In genomic region chr19:4855951-4856350, GRCm38 (mm10) we compare ENCODE assay signal across 9 mouse cellular contexts. TPM values are rescaled to one million over a fixed set of nuclear protein-coding genes. Genes with fewer than 3 reads are reported as not detected.
DNase-seq lines count a peak whose midpoint lies in the region; ATAC-seq and TF ChIP-seq lines count a peak whose summit lies in the region.
"Had no signal": no experiment of that assay in that cellular context is flagged by ENCODE, and none has a peak within 500 bp of the region (broad histone marks: within the 10 kb centered on the region; RNA-seq: fewer than 3 reads in every experiment).

No protein-coding gene starts in this region.

- ATAC-seq in limb, embryonic 12.5 days (ENCODE audit: insufficient number of reproducible peaks, insufficient read depth, low FRiP score, low TSS enrichment, low read depth) = no peak
- ATAC-seq in neural tube, embryonic 15.5 days (ENCODE audit: low FRiP score) = no peak
- ATAC-seq in inflammation-experienced regulatory T-cells, adult 6 months = no peak

- peak overlapping the region; percentile 81 for H3K4me3 ChIP-seq in left cerebral cortex, adult 2 months
- peak overlapping the region; percentile 66 for H3K4me3 ChIP-seq in limb, embryonic 12.5 days (replicated peaks)
- peak overlapping the region; percentile 76 for H3K4me3 ChIP-seq in neural tube, embryonic 15.5 days (replicated peaks)

- H3K27me3 ChIP-seq in limb, embryonic 12.5 days = peaks cover 7% of the 10 kb centered on the region; the same call in 1 of the 2 replicates
- H3K27me3 ChIP-seq in neural tube, embryonic 15.5 days (replicated peaks) = no peaks in the 10 kb centered on the region

- H3K4me1 ChIP-seq in limb, embryonic 12.5 days (replicated peaks) = peaks cover 12% of the 10 kb centered on the region
- H3K4me1 ChIP-seq in neural tube, embryonic 15.5 days = peaks cover 17% of the 10 kb centered on the region

- intact Hi-C loops in left cerebral cortex, adult 2 months (cut with DNase I) = no loop called here

- peak; percentile 76 for DNase-seq in adrenal gland, adult 2 months
- no peak for DNase-seq in adrenal gland, postnatal 25 days
- DNase-seq in left cerebral cortex, adult 2 months (ENCODE audit: extremely low spot score in 1 of 2, low spot score in 2 of 2) = no peak
- DNase-seq in left cerebral cortex, adult 18-20 months (ENCODE audit: low spot score in 2 of 2) = no peak
- DNase-seq in lung, postnatal 14 days = no peak

- H3K27ac ChIP-seq in left cerebral cortex, adult 2 months = peak overlapping the region; percentile 88; the same call in 1 of the 2 replicates
- H3K27ac ChIP-seq in limb, embryonic 12.5 days = no peak overlapping the region
- H3K27ac ChIP-seq in neural tube, embryonic 15.5 days (replicated peaks) = no peak overlapping the region

- WGBS in limb, embryonic 12.5 days = 85% methylated on average over 4 of the region's 4 CpGs
- 85% methylated on average over 4 of the region's 4 CpGs for WGBS in neural tube, embryonic 15.5 days

- no peaks in the 10 kb centered on the region for H3K9me3 ChIP-seq in limb, embryonic 12.5 days
- H3K9me3 ChIP-seq in neural tube, embryonic 15.5 days (replicated peaks) = no peaks in the 10 kb centered on the region

- H3K36me3 ChIP-seq in limb, embryonic 12.5 days = peaks cover 12% of the 10 kb centered on the region; the same call in 1 of the 2 replicates
- H3K36me3 ChIP-seq in neural tube, embryonic 15.5 days = peaks cover 30% of the 10 kb centered on the region

- H3K9ac ChIP-seq in limb, embryonic 12.5 days (replicated peaks) = no peak overlapping the region; the same call in 1 of the 2 replicates
- H3K9ac ChIP-seq in neural tube, embryonic 15.5 days (replicated peaks) = 0 out of 2 replicates have a peak overlapping the region, but pooled peaks have one; percentile 23

- TF ChIP-seq CTCF in left cerebral cortex, adult 2 months (IDR thresholded peaks at IDR 0.05) = no peak

- H3K4me2 ChIP-seq in limb, embryonic 12.5 days = peak overlapping the region; percentile 97
- peak overlapping the region; percentile 98 for H3K4me2 ChIP-seq in neural tube, embryonic 15.5 days

RNA-seq across cellular contexts. Expression of gene Ctsf, which starts 1.0 kb away (rescaled TPM):
- 100 to 1,000 TPM; 214 to 421 TPM for total RNA-seq in adrenal gland, adult 2 months (2021)
- 1,208 and 1,259 TPM in 2 replicates for polyA plus RNA-seq in adrenal gland, adult 2 months (2012; rRNA removed)
- total RNA-seq in adrenal gland, postnatal 25 days (2021) = 361 and 398 TPM in 2 replicates
- 100 to 1,000 TPM; 102 to 107 TPM for total RNA-seq in left cerebral cortex, adult 2 months (2021)
- total RNA-seq in left cerebral cortex, adult 18-20 months (2021) = 100 to 1,000 TPM in 1 of 2 experiments, 10 to 100 TPM in 1; 93.1 to 102 TPM
- polyA plus RNA-seq in limb, embryonic 12.5 days (2016; fragmentation: Nextera tagmentation; extraction: Ambion mirVana) = 31.6 and 36.0 TPM in 2 replicates
- polyA plus RNA-seq in neural tube, embryonic 15.5 days (2015; fragmentation: Nextera tagmentation; extraction: Ambion mirVana) = 74.5 and 86.5 TPM in 2 replicates
- 1 to 10 TPM in 2 of 3 experiments, not detected in 1; 2.2 to 5.0 TPM for polyA plus RNA-seq in inflammation-experienced regulatory T-cells, adult 6 months (2017; shearing (Covaris generic))

RNA-seq across cellular contexts. Expression of gene Ccdc87, which starts 16.8 kb away (rescaled TPM):
- total RNA-seq in adrenal gland, adult 2 months (2021) = under 1 TPM; 0.17 to 0.20 TPM
- 0.09 TPM in 1 of 2 replicates, not detected in the other for polyA plus RNA-seq in adrenal gland, adult 2 months (2012; rRNA removed)
- total RNA-seq in adrenal gland, postnatal 25 days (2021) = 0.15 TPM in 1 of 2 replicates, not detected in the other
- total RNA-seq in left cerebral cortex, adult 2 months (2021) = 1 to 10 TPM; 2.0 to 2.6 TPM
- total RNA-seq in left cerebral cortex, adult 18-20 months (2021) = 1 to 10 TPM; 2.2 to 2.7 TPM
- polyA plus RNA-seq in limb, embryonic 12.5 days (2016; fragmentation: Nextera tagmentation; extraction: Ambion mirVana) = 0.06 and 0.09 TPM in 2 replicates
- polyA plus RNA-seq in neural tube, embryonic 15.5 days (2015; fragmentation: Nextera tagmentation; extraction: Ambion mirVana) = 0.37 and 0.52 TPM in 2 replicates
- not detected for polyA plus RNA-seq in inflammation-experienced regulatory T-cells, adult 6 months (2017; shearing (Covaris generic))
- total RNA-seq: megakaryocyte-erythroid progenitor cell, adult 5-6 weeks had no signal

RNA-seq across cellular contexts. Expression of gene Ccs, which starts 16.8 kb away (rescaled TPM):
- 100 to 1,000 TPM in 1 of 2 experiments, 10 to 100 TPM in 1; 63.8 to 107 TPM for total RNA-seq in adrenal gland, adult 2 months (2021)
- polyA plus RNA-seq in adrenal gland, adult 2 months (2012; rRNA removed) = 79.1 and 102 TPM in 2 replicates
- 107 and 128 TPM in 2 replicates for total RNA-seq in adrenal gland, postnatal 25 days (2021)
- total RNA-seq in left cerebral cortex, adult 2 months (2021) = 10 to 100 TPM; 29.8 to 30.3 TPM
- total RNA-seq in left cerebral cortex, adult 18-20 months (2021) = 10 to 100 TPM; 28.9 to 33.8 TPM
- polyA plus RNA-seq in limb, embryonic 12.5 days (2016; fragmentation: Nextera tagmentation; extraction: Ambion mirVana) = 56.4 and 60.4 TPM in 2 replicates
- 42.4 and 47.9 TPM in 2 replicates for polyA plus RNA-seq in neural tube, embryonic 15.5 days (2015; fragmentation: Nextera tagmentation; extraction: Ambion mirVana)
- polyA plus RNA-seq in inflammation-experienced regulatory T-cells, adult 6 months (2017; shearing (Covaris generic)) = 10 to 100 TPM; 47.2 to 94.6 (median 80.5) TPM

RNA-seq across cellular contexts. Expression of gene Actn3, which starts 21.8 kb away (rescaled TPM):
- 1 to 10 TPM in 1 of 2 experiments, under 1 TPM in 1; 0.43 to 1.0 TPM for total RNA-seq in adrenal gland, adult 2 months (2021)
- polyA plus RNA-seq in adrenal gland, adult 2 months (2012; rRNA removed) = 0.16 and 0.47 TPM in 2 replicates
- total RNA-seq in adrenal gland, postnatal 25 days (2021) = 0.58 and 0.71 TPM in 2 replicates
- total RNA-seq in left cerebral cortex, adult 2 months (2021) = 1 to 10 TPM; 1.4 to 1.5 TPM
- 1 to 10 TPM; 1.2 to 1.4 TPM for total RNA-seq in left cerebral cortex, adult 18-20 months (2021)
- 9.0 and 9.1 TPM in 2 replicates for polyA plus RNA-seq in limb, embryonic 12.5 days (2016; fragmentation: Nextera tagmentation; extraction: Ambion mirVana)
- polyA plus RNA-seq in neural tube, embryonic 15.5 days (2015; fragmentation: Nextera tagmentation; extraction: Ambion mirVana) = 2.9 and 11.3 TPM in 2 replicates
- under 1 TPM in 1 of 3 experiments, not detected in 2; 0.36 TPM for polyA plus RNA-seq in inflammation-experienced regulatory T-cells, adult 6 months (2017; shearing (Covaris generic))

RNA-seq across cellular contexts. Expression of gene Zdhhc24, which starts 22.5 kb away (rescaled TPM):
- total RNA-seq in adrenal gland, adult 2 months (2021) = 10 to 100 TPM; 16.7 to 21.8 TPM
- 78.3 and 80.4 TPM in 2 replicates for polyA plus RNA-seq in adrenal gland, adult 2 months (2012; rRNA removed)
- total RNA-seq in adrenal gland, postnatal 25 days (2021) = 21.0 and 23.3 TPM in 2 replicates
- total RNA-seq in left cerebral cortex, adult 2 months (2021) = 10 to 100 TPM; 24.7 to 25.9 TPM
- 10 to 100 TPM; 21.4 to 25.2 TPM for total RNA-seq in left cerebral cortex, adult 18-20 months (2021)
- 9.5 and 10.7 TPM in 2 replicates for polyA plus RNA-seq in limb, embryonic 12.5 days (2016; fragmentation: Nextera tagmentation; extraction: Ambion mirVana)
- polyA plus RNA-seq in neural tube, embryonic 15.5 days (2015; fragmentation: Nextera tagmentation; extraction: Ambion mirVana) = 19.7 and 20.5 TPM in 2 replicates
- polyA plus RNA-seq in inflammation-experienced regulatory T-cells, adult 6 months (2017; shearing (Covaris generic)) = 1 to 10 TPM; 5.1 to 6.7 (median 6.7) TPM
